Mouse (Mus musculus) heart, postnatal 14 days (tissue): ENCODE results near the gene Spred2. TPM values are rescaled to one million over a fixed set of nuclear protein-coding genes. Genes with fewer than 3 reads are reported as not detected.

Source experiments
- DNase-seq, 2 experiments: peaks; one replicate each; pipeline ENCODE4 v3.0.0; 2021 to 2022
- intact Hi-C: fragments of 180-260 bp; cut with DNase I; formaldehyde crosslinking; loops from one replicate; pipeline ENCODE4 v1.15.1; 2025
- total RNA-seq, 2 experiments: library from RNA; stranded (reverse); gene quantifications; 2 replicates each; pipeline ENCODE4 v1.2.3; 2021

Spred2 gene
- total RNA-seq, 2 experiments from 2014 or later, result 27.1 to 27.3 TPM

- DNase-seq, result peak; percentile 62 to 65
- intact Hi-C loops, result no loop called here
Measured at GRCm38 (mm10) chr11:19947626-19948135, 23.5 kb downstream of the Spred2 start.

GRCm38 (mm10) chr11:19949725-19950124 is 25.6 kb downstream of the Spred2 start:
- intact Hi-C loops, result no loop called here
- DNase-seq, result no peak

DNA sequence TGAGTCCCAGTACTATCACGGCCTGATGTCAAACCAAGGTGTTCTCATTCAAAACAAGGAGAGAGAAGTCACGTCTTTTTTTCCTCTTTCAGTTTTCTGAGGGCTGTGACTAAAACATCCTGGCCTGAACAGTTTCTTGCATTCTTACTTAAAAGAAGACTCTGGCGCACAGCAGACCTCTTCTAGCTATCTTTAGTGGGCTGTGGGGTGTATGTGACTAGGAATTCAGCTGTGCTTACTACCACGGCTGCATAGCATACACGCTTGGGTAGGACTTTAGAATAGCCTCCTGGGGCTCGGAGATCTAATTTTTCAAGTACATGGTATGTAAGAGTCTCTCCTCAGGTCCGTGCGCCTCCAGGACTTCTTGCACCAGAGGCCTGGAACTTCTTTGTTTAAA is 26.0 kb downstream of the Spred2 start:
- DNase-seq, result no peak
- intact Hi-C loops, result no loop called here

DNA sequence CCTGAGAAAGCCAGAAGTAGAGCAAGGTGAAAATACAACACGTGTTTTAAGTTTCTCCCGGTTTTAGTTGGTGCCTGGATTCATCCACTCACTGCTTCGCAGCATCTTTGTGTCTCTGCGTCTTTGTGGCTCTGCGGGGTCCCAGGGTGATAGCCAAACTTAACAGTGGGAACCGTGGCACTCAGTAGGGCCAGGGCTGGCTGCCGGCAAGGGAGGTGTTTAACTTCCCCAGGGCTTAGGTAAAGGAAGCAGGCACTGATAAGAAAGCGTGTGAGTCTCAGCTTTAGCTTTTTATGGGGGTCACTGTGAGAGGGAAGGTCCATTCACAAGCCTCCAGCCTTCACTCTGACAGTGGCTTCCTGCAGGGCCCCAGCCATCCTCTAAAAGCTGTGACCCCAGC is 28.8 kb downstream of the Spred2 start:
- intact Hi-C loops, result loop anchor here (2.0 kb wide), 1 partner anchor 14 kb away; no protein-coding TSS in a partner anchor
- DNase-seq, result no peak

- DNase-seq, result no peak
- intact Hi-C loops, result loop anchor here (2.0 kb wide), 1 partner anchor 15 kb away; no protein-coding TSS in a partner anchor
Measured at GRCm38 (mm10) chr11:19953919-19954318, 29.7 kb downstream of the Spred2 start.

- intact Hi-C loops, result no loop called here
- DNase-seq, result no peak
Measured at GRCm38 (mm10) chr11:19955069-19955468, 30.9 kb downstream of the Spred2 start.

DNA sequence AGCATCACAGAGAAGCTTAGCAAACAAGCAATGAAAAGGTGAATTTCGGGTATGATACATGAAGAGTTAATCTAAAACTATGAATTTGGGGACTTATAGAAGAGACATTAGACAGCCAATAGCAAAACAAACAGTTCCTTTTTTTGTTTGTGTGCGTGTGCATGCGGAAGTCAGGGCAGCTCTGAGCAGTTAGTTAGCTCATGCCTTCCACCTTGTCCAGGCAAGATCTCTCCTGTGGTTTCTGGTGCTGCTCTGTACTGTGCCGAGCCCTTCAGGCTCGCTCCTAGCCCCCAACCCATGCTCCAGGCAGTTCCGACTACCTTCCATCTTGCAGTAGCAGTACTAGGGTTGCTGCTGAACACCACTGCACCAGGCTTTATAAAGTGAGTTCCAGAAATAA is 31.5 kb downstream of the Spred2 start:
- intact Hi-C loops, result no loop called here
- DNase-seq, result no peak

GRCm38 (mm10) chr11:19959006-19959405 is 34.8 kb downstream of the Spred2 start:
- DNase-seq, result no peak
- intact Hi-C loops, result no loop called here

DNA sequence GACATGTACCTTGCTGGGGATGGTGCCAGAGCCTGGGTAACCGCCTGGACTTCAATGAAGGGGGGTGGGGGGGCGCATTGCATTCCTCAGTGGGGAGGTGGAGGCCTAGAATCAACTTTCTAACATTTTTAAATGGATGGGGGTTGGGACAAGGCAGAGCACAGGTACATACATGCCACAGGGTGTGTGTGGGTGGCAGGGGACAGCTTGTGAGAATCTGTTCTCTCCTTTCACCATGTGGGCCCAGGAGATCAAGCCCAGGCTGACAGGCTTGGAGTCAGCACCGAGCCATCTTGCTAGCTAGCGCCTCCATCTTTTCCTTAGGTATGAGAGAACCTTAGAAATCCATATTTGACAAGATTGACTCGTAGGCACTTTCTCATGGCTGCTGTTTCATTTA is 35.7 kb downstream of the Spred2 start:
- intact Hi-C loops, result no loop called here
- no peak for DNase-seq

GRCm38 (mm10) chr11:19960541-19960940 is 36.4 kb downstream of the Spred2 start:
- DNase-seq, result no peak
- intact Hi-C loops, result no loop called here

DNA sequence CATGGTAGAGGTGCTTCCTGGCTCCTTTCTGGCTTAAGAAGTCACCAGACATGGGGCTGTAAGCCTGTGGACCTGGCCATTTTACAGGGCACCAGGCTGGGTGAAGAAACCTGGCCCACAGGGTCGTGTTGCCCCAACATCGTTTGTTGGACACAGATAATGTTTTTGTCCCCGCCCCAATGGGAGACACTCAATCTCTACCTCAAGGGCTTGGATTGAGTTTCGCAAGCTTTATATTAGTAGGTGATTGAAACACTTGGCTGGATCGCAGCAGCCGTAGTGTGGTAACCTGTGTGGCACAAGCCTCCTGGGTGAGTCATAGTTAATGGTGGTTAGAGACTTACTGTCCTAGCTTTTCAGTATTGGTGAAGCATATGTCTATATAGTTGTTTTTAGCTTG is 36.9 kb downstream of the Spred2 start:
- intact Hi-C loops, result no loop called here

DNA sequence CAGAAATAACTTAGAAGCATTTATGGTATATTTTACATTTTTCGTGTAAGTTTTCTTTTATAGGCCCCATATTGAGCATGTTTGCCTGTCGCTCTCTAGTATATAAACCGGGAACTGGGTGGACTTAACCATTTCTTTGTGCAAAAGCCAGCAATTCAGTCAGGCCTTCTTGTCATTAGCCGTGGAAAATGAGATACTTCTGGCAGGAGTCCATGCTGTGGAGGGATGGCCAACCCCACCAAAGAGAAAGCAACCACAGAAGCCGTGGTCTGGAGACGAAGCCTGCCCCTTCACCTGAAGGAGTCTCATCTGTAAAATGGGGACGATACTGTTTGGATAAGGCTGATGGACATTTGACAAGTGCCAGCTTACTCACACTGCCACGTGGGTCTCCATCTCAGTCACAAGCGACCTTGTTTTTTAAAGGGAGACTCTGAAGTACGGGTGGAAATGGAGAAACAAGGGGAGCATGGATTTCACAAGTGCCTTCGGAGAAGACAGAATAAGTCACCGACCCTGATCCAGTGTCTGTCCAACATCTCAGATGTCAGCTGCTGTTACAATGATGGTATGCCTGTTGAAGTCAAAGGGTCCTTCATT is 37.7 kb downstream of the Spred2 start:
- no peak for DNase-seq
- intact Hi-C loops, result loop anchor here (2.0 kb wide), 1 partner anchor 35 kb away; no protein-coding TSS in a partner anchor

More for the DNA sequence above, 36.9 kb downstream of the Spred2 start:
- DNase-seq, result no peak

GRCm38 (mm10) chr11:19962796-19963195 is 38.6 kb downstream of the Spred2 start:
- intact Hi-C loops, result loop anchor here (2.0 kb wide), 1 partner anchor 36 kb away; no protein-coding TSS in a partner anchor
- peak in 1 of 2 experiments; percentile 30 for DNase-seq

GRCm38 (mm10) chr11:19963717-19964141 is 39.6 kb downstream of the Spred2 start:
- intact Hi-C loops, result loop anchor here (2.0 kb wide), 1 partner anchor 37 kb away; no protein-coding TSS in a partner anchor

GRCm38 (mm10) chr11:19964333-19964732 is 40.2 kb downstream of the Spred2 start:
- intact Hi-C loops, result no loop called here
- no peak for DNase-seq

More at GRCm38 (mm10) chr11:19963717-19964141, 39.6 kb downstream of the Spred2 start:
- DNase-seq, result peak; percentile 42 to 47

GRCm38 (mm10) chr11:19965037-19965611 is 40.9 kb downstream of the Spred2 start:
- peak; percentile 55 to 65 for DNase-seq
- intact Hi-C loops, result loop anchor here (5.0 kb wide), 1 partner anchor 133 kb away; no protein-coding TSS in a partner anchor

DNA sequence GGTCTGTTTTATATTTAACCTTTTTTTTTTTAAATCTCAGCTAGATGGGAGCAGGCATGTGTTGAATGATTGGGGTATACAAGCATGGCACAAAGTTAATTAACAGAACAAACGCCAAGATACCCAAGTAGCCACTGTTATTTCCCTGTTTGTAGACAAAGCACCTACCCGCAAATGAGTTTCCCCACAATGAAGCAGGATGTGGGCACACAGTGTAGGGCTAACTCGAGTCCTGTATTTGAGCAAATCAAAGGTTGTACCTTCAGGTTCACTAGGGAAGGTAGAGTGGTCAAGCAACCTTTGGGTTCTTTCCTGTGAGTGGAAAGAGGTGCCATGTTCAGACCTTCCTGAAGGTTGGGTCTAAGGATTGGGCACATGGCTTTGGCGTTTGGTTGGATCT is 41.5 kb downstream of the Spred2 start:
- intact Hi-C loops, result loop anchor here (5.0 kb wide), 1 partner anchor 133 kb away; no protein-coding TSS in a partner anchor
- DNase-seq, result no peak

DNA sequence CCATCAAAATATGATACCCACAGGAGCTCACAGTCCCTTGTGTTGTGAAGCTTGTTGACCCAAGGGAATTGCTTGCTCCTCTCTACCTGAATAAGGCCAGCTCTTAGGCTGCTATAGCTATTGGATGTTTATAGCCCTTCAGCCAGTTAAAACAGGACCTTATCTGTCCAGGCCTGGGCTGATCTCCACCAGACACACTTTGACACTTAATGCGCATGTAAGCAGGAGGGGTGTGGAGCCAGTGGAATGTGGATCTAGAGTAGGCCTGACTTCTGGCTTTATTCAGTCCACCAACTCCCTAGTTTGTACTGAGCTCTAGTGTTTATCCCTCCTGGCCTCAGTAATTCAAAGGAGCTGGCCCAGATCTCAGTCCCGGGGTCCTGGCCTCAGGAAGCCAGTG is 42.1 kb downstream of the Spred2 start:
- no peak for DNase-seq
- intact Hi-C loops, result loop anchor here (5.0 kb wide), 1 partner anchor 134 kb away; no protein-coding TSS in a partner anchor

GRCm38 (mm10) chr11:19969584-19969983 is 45.4 kb downstream of the Spred2 start:
- no peak for DNase-seq
- intact Hi-C loops, result loop anchor here (5.0 kb wide), 1 partner anchor 137 kb away; no protein-coding TSS in a partner anchor

- intact Hi-C loops, result loop anchor here (5.0 kb wide), 2 partner anchors 40 to 100 kb away; no protein-coding TSS in a partner anchor
- no peak for DNase-seq
Measured at GRCm38 (mm10) chr11:19971954-19972750, 48.0 kb downstream of the Spred2 start.
